Mouse (Mus musculus) ES-E14 (cell line): ENCODE measurements around the gene Unc93b1. TPM values are rescaled to one million over a fixed set of nuclear protein-coding genes. Genes with fewer than 3 reads are reported as not detected.
"Not testable (repeated sequence)": the region's sequence is repeated elsewhere in the genome, so short reads cannot be mapped to it uniquely, and the experiment has no call there.

Experiments
- DNase-seq: peaks from one replicate; pipeline ENCODE4 v3.0.0-alpha.2; 2013; ENCODE audit warnings: low read depth, low spot score
- H3K27ac ChIP-seq: 2 replicates; pipeline ENCODE4 v1.5.1; 2012; ENCODE audit warnings: low read depth, mild to moderate bottlenecking, low read length, moderate library complexity, mixed read lengths; ENCODE audit not compliant: poor library complexity, insufficient read depth, severe bottlenecking
- H3K36me3 ChIP-seq: 2 replicates; pipeline ENCODE4 v1.6.1; 2012; ENCODE audit warnings: mild to moderate bottlenecking, low read length, moderate library complexity, mixed read lengths; ENCODE audit not compliant: control insufficient read depth, poor library complexity, insufficient read depth, severe bottlenecking
- H3K4me1 ChIP-seq, 2 experiments: fragments of 150-350 bp in 1 of 2; sonication (generic) in 1 of 2; 2 replicates each; pipeline ENCODE4 v1.6.1; 2012; ENCODE audit warnings: low read length in 2 of 2, mild to moderate bottlenecking in 1 of 2, mixed read lengths in 1 of 2; ENCODE audit not compliant: control insufficient read depth in 2 of 2, insufficient read depth in 2 of 2, poor library complexity in 1 of 2
- H3K4me3 ChIP-seq, 2 experiments: fragments of 150-350 bp in 1 of 2; sonication (generic) in 1 of 2; 2 replicates each; pipeline ENCODE4 v1.5.1; 2012; ENCODE audit warnings: low read length in 2 of 2, low read depth in 1 of 2, mild to moderate bottlenecking in 1 of 2, mixed read lengths in 1 of 2; ENCODE audit not compliant: insufficient read depth in 1 of 2, poor library complexity in 1 of 2, severe bottlenecking in 1 of 2
- H3K9ac ChIP-seq: 2 replicates; pipeline ENCODE4 v1.6.1; 2012; ENCODE audit warnings: low read depth, mild to moderate bottlenecking, low read length, mixed read lengths; ENCODE audit not compliant: poor library complexity, insufficient read depth, severe bottlenecking
- H3K9me3 ChIP-seq: fragments of 150-350 bp; sonication (generic); 2 replicates; pipeline ENCODE4 v1.6.1; 2012; ENCODE audit warnings: low read depth, mild to moderate bottlenecking, low read length; ENCODE audit not compliant: control insufficient read depth, insufficient read depth
- CHD2 ChIP-seq: IDR thresholded peaks from 2 replicates; pipeline ENCODE4 v1.6.1; 2014; ENCODE audit warnings: mild to moderate bottlenecking, low read depth, low read length, inconsistent platforms
- HCFC1 ChIP-seq: IDR thresholded peaks from 2 replicates; pipeline ENCODE4 v1.6.1; 2012; ENCODE audit warnings: low read length, inconsistent platforms, borderline replicate concordance; ENCODE audit not compliant: insufficient read depth
- MAFK ChIP-seq: IDR thresholded peaks from 2 replicates; pipeline ENCODE4 v1.6.1; 2014; ENCODE audit warnings: mild to moderate bottlenecking, low read depth, low read length, inconsistent platforms; ENCODE audit not compliant: insufficient read depth
- ZC3H11A ChIP-seq: IDR thresholded peaks from 2 replicates; pipeline ENCODE4 v1.6.1; 2012; ENCODE audit warnings: low read depth, mild to moderate bottlenecking, inconsistent platforms, low read length, borderline replicate concordance
- ZNF384 ChIP-seq: IDR thresholded peaks from 2 replicates; pipeline ENCODE4 v1.6.1; 2012; ENCODE audit warnings: low read depth, low read length, inconsistent platforms
- in situ Hi-C, 2 experiments: fragments of 600-800 bp; cut with MboI; formaldehyde crosslinking; loops; one replicate each; pipeline ENCODE4 v1.15.1; 2025; ENCODE audit warnings: low sequenced_read_pairs in 2 of 2, inconsistent platforms in 1 of 2; ENCODE audit not compliant: unreplicated experiment in 2 of 2
- total RNA-seq: library from RNA; depleted of rRNA; stranded (reverse); fragments of 300-350 nt; gene quantifications from 2 replicates; pipeline ENCODE4 v1.2.3, GENCODE M21; 2012

Gene Unc93b1
- total RNA-seq, 1 experiment = 3.9 TPM

- Histone ChIP-seq H3K4me1 (no peaks in the 10 kb centered on the region), H3K9ac (no peak overlapping the region), H3K9me3 (no peaks in the 10 kb centered on the region), H3K36me3 (no peaks in the 10 kb centered on the region), H3K4me3 (no peak overlapping the region), H3K27ac (no peak overlapping the region)
- no peak for TF ChIP-seq ZC3H11A
- TF ChIP-seq MAFK = no peak
- TF ChIP-seq HCFC1 = no peak
- no peak for TF ChIP-seq CHD2
- TF ChIP-seq ZNF384 = no peak
- in situ Hi-C loops = no loop called here
- DNase-seq = no peak
Measured at GRCm38 (mm10) chr19:3959030-3959429, 24.0 kb downstream of the Unc93b1 start.

GRCm38 (mm10) chr19:3960211-3960610, 25.2 kb downstream of the Unc93b1 start:
- no peaks in the 10 kb centered on the region for H3K9me3 ChIP-seq
- no peak for DNase-seq
- no peak overlapping the region for H3K9ac ChIP-seq
- no peak overlapping the region for H3K4me3 ChIP-seq
- H3K4me1 ChIP-seq = no peaks in the 10 kb centered on the region
- TF ChIP-seq ZC3H11A = no peak
- TF ChIP-seq MAFK = no peak
- no peak for TF ChIP-seq CHD2
- no peak for TF ChIP-seq ZNF384
- no peak for TF ChIP-seq HCFC1
- in situ Hi-C loops = no loop called here
- H3K36me3 ChIP-seq = no peaks in the 10 kb centered on the region
- H3K27ac ChIP-seq = no peak overlapping the region

GRCm38 (mm10) chr19:3961805-3962204, 26.8 kb downstream of the Unc93b1 start:
- H3K4me1 ChIP-seq, H3K36me3 ChIP-seq, H3K4me3 ChIP-seq, in situ Hi-C loops, H3K9ac ChIP-seq, H3K27ac ChIP-seq, H3K9me3 ChIP-seq, DNase-seq: not testable (repeated sequence)

- no peaks in the 10 kb centered on the region for H3K4me1 ChIP-seq
- in situ Hi-C loops = no loop called here
- no peaks in the 10 kb centered on the region for H3K36me3 ChIP-seq
- H3K27ac ChIP-seq = no peak overlapping the region
- peak; percentile 42 for DNase-seq
- no peak overlapping the region for H3K4me3 ChIP-seq
- H3K9ac ChIP-seq = no peak overlapping the region
- TF ChIP-seq HCFC1 = no peak
- TF ChIP-seq MAFK = no peak
- no peak for TF ChIP-seq ZC3H11A
- TF ChIP-seq CHD2 = no peak
- no peak for TF ChIP-seq ZNF384
- H3K9me3 ChIP-seq = no peaks in the 10 kb centered on the region
Measured at GRCm38 (mm10) chr19:3962469-3962868, 27.5 kb downstream of the Unc93b1 start.

DNA sequence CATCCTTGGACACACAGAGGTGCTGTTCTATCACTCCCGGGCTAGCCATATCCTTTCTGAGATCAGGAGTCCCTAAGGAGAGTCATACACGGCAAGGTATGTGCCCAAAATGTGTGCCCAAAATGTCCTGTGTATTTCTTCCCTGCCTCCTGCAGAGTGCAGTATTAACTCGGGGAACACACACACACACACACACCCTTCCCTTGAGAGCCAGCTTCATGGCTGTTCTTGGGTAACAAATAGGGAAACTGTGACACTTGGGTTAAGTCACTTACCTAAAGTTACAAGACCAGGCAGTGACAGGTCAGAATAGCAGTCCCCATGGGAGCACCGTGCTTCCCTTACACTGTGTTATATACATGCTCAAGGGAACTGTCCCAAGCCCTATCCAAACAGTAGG, 29.0 kb downstream of the Unc93b1 start:
- no peak overlapping the region for H3K4me3 ChIP-seq
- no peaks in the 10 kb centered on the region; a peak in 1 of 4 replicates for H3K4me1 ChIP-seq
- in situ Hi-C loops = no loop called here
- TF ChIP-seq CHD2 (no peak), MAFK (no peak), ZC3H11A (no peak), HCFC1 (no peak), ZNF384 (no peak)
- DNase-seq = no peak
- H3K9me3 ChIP-seq = no peaks in the 10 kb centered on the region
- H3K27ac ChIP-seq = no peak overlapping the region
- H3K9ac ChIP-seq = no peak overlapping the region
- no peaks in the 10 kb centered on the region for H3K36me3 ChIP-seq
